Mouse (Mus musculus) heart, adult 9 months (tissue): ENCODE data around the gene Csnk1e.
"Not testable (repeated sequence)": the region's sequence is repeated elsewhere in the genome, so short reads cannot be mapped to it uniquely, and the experiment has no call there.

Source experiments
- DNase-seq, 2 experiments: peaks; one replicate each; pipeline ENCODE4 v3.0.0; 2022; ENCODE audit warnings: low spot score in 2 of 2

Gene Csnk1e

GRCm38 (mm10) chr15:79455106-79455810 lies at the start of gene Csnk1e:
Gene Csnk1e, minus strand, starts transcription at chr15:79455566.
- DNase-seq, result peak; percentile 56 to 73

- no peak for DNase-seq
Observed at GRCm38 (mm10) chr15:79504707-79505452, 49.5 kb upstream of the Csnk1e start, which contains the start of gene Kcnj4. Gene Kcnj4, minus strand, starts transcription at chr15:79505241.

GRCm38 (mm10) chr15:79503438-79503837 lies 48.1 kb upstream of the Csnk1e start:
- DNase-seq, result no peak

- no peak for DNase-seq
Observed at GRCm38 (mm10) chr15:79502891-79503341, 47.5 kb upstream of the Csnk1e start.

- no peak for DNase-seq
Observed at GRCm38 (mm10) chr15:79500110-79500509, 44.7 kb upstream of the Csnk1e start.

GRCm38 (mm10) chr15:79493527-79493926 lies 38.2 kb upstream of the Csnk1e start:
- no peak for DNase-seq

GRCm38 (mm10) chr15:79489463-79489862 lies 34.1 kb upstream of the Csnk1e start:
- DNase-seq, result no peak

- no peak for DNase-seq
Observed at GRCm38 (mm10) chr15:79481181-79481688, 25.9 kb upstream of the Csnk1e start.

GRCm38 (mm10) chr15:79477227-79477626 lies 21.9 kb upstream of the Csnk1e start:
- DNase-seq, result no peak

- no peak for DNase-seq
Observed at GRCm38 (mm10) chr15:79473638-79474355, 18.4 kb upstream of the Csnk1e start.

- no peak for DNase-seq
Observed at GRCm38 (mm10) chr15:79473042-79473441, 17.7 kb upstream of the Csnk1e start.

GRCm38 (mm10) chr15:79471095-79471494 lies 15.7 kb upstream of the Csnk1e start:
- DNase-seq, result no peak

- DNase-seq, result no peak
Observed at GRCm38 (mm10) chr15:79470583-79470982, 15.2 kb upstream of the Csnk1e start.

GRCm38 (mm10) chr15:79469577-79469976 lies 14.2 kb upstream of the Csnk1e start:
- no peak for DNase-seq

GRCm38 (mm10) chr15:79466601-79467286 lies 11.4 kb upstream of the Csnk1e start:
- peak; percentile 71 to 79 for DNase-seq

- DNase-seq, result no peak
Observed at GRCm38 (mm10) chr15:79456546-79456945, 1.2 kb upstream of the Csnk1e start.

- not testable (repeated sequence) for DNase-seq
Observed at GRCm38 (mm10) chr15:79456104-79456503, 738 bp upstream of the Csnk1e start.

- DNase-seq, result no peak
Observed at GRCm38 (mm10) chr15:79453831-79454230, 1.5 kb downstream of the Csnk1e start.

- DNase-seq, result no peak
Observed at GRCm38 (mm10) chr15:79448041-79448440, 7.3 kb downstream of the Csnk1e start.

- DNase-seq, result no peak
Observed at GRCm38 (mm10) chr15:79445786-79446654, 9.3 kb downstream of the Csnk1e start.
